Mouse (Mus musculus) liver, adult 2 months (tissue): ENCODE data around the gene Gpr82. TPM values are rescaled to one million over a fixed set of nuclear protein-coding genes. Genes with fewer than 3 reads are reported as not detected.

Source experiments
- DNase-seq: peaks from one replicate; pipeline ENCODE4 v3.0.0-alpha.2; 2011; ENCODE audit warnings: low read depth, low spot score; ENCODE audit errors: extremely low read depth
- H3K27ac ChIP-seq: fragments of 200-500 bp; replicated peaks from 2 replicates; pipeline ENCODE4 v1.5.1; 2012; ENCODE audit warnings: low read depth, mild to moderate bottlenecking, control low read depth, inconsistent platforms, low read length; ENCODE audit not compliant: insufficient read depth
- H3K27me3 ChIP-seq: fragments of 200-500 bp; 2 replicates; pipeline ENCODE4 v1.6.1; 2012; ENCODE audit warnings: mild to moderate bottlenecking, moderate library complexity, low read length, inconsistent platforms; ENCODE audit not compliant: control insufficient read depth, insufficient read depth
- H3K36me3 ChIP-seq: fragments of 200-500 bp; 2 replicates; pipeline ENCODE4 v1.6.1; 2012; ENCODE audit warnings: low read length, inconsistent platforms; ENCODE audit not compliant: control insufficient read depth, insufficient read depth
- H3K4me1 ChIP-seq: fragments of 200-500 bp; 2 replicates; pipeline ENCODE4 v1.6.1; 2011; ENCODE audit warnings: low read length; ENCODE audit not compliant: control insufficient read depth, insufficient read depth
- H3K4me3 ChIP-seq: fragments of 200-500 bp; 2 replicates; pipeline ENCODE4 v1.5.1; 2011; ENCODE audit warnings: low read depth, mild to moderate bottlenecking, control low read depth, low read length, moderate library complexity; ENCODE audit not compliant: insufficient read depth
- H3K79me2 ChIP-seq: fragments of 200-500 bp; 2 replicates; pipeline ENCODE4 v1.6.1; 2012; ENCODE audit warnings: inconsistent platforms, mild to moderate bottlenecking, low read length, moderate library complexity; ENCODE audit not compliant: control insufficient read depth, insufficient read depth
- H3K9ac ChIP-seq: fragments of 200-500 bp; 2 replicates; pipeline ENCODE4 v1.6.1; 2012; ENCODE audit warnings: low read depth, mild to moderate bottlenecking, control low read depth, inconsistent platforms, low read length
- CTCF ChIP-seq: fragments of 200-500 bp; IDR thresholded peaks from 2 replicates; pipeline ENCODE4 v1.5.1; 2011; ENCODE audit warnings: low read depth, low read length, control low read depth
- POLR2A ChIP-seq: fragments of 200-500 bp; IDR thresholded peaks from 2 replicates; pipeline ENCODE4 v1.6.1; 2011; ENCODE audit warnings: low read length, control low read depth; ENCODE audit not compliant: insufficient read depth; ENCODE audit errors: extremely low read depth
- WGBS: fragments of 180-500 bp; shearing (Covaris S2); methylation state at CpG from one replicate; pipeline ENCODE4 v1.1.7; 2018; 5-methylcytosine and 5-hydroxymethylcytosine counted together
- polyA plus RNA-seq: library from polyadenylated mRNA; depleted of rRNA; stranded (reverse); fragments of >200 nt; gene quantifications from 2 replicates; pipeline ENCODE4 v1.2.3, GENCODE M21; 2012
- total RNA-seq: library from RNA; depleted of rRNA; stranded (reverse); fragments of >200 nt; gene quantifications from 2 replicates; pipeline ENCODE4 v1.2.3, GENCODE M21; 2014

Gpr82 gene
- total and polyA plus RNA-seq, 2 experiments: not detected

DNA sequence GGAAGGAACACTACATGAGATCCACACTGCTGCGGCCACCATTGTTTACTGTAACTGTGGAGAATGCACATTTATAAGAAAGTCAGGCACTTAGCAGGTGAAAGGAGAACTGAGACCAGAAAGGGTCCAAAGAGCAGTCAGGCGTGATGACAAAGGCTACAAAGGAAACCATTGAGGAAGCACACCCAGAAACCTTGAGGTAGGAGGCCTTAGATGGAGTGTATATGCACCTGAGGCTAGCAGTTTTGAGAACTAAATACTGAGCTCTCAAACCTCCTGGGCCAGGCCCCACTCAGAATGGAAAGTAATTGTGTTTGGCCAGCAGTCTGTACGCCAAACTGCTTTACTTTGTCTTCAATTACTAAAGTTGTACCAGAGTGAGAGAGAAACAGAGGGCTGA lies 9.2 kb downstream of the Gpr82 start:
- no peak overlapping the region for H3K4me3 ChIP-seq
- no peaks in the 10 kb centered on the region for H3K36me3 ChIP-seq
- H3K27ac ChIP-seq: no peak overlapping the region
- H3K9ac ChIP-seq: no peak overlapping the region
- no peak for TF ChIP-seq POLR2A
- H3K4me1 ChIP-seq: no peaks in the 10 kb centered on the region
- H3K27me3 ChIP-seq: no peaks in the 10 kb centered on the region
- DNase-seq: no peak
- H3K79me2 ChIP-seq: no peaks in the 10 kb centered on the region
- WGBS: 94% methylated on average over 3 of the region's 3 CpGs

DNA sequence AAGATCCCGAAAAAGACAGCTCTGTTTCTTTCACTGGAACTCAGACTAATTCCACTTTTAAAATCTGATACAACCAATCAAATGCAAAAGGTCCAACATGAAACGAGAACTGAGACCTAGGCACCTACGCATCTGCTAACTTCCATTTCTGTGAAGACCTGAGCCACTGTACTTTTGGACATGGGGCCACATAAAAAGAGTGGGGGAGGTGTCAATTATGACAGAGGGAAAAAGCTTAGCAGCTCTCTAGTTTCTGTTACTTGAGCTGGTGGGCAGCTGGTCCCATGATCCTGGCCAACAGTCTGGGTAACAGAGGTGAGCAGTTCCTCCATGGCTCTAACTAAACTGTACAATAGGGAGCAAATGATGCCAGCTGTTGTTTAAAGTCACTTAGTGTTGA lies 11.8 kb downstream of the Gpr82 start:
- H3K36me3 ChIP-seq: no peaks in the 10 kb centered on the region
- H3K27ac ChIP-seq: no peak overlapping the region
- H3K9ac ChIP-seq: no peak overlapping the region
- WGBS: 95% methylated on average over 3 of the region's 3 CpGs
- no peak overlapping the region for H3K4me3 ChIP-seq
- no peak for TF ChIP-seq CTCF
- TF ChIP-seq POLR2A: no peak
- no peaks in the 10 kb centered on the region for H3K4me1 ChIP-seq
- H3K79me2 ChIP-seq: no peaks in the 10 kb centered on the region
- no peak for DNase-seq
- H3K27me3 ChIP-seq: no peaks in the 10 kb centered on the region

DNA sequence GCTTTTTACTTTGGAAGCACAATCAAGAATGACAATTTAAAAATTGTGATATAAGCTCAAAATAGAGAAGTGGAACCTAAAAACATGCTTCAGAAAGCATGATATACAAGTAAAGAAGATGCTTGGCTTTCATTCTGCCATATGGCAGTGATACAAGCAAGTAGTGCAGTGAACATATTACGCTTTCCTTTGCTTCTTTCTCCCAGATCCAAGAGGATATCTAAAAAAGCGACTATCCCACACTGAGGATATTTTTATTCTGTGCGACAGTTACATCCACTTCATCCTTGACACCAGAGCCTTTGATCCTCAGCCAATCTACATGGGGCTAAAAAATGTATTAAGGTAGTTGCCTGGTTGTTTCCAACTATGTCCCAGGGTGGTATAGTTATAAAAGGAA lies 20.6 kb downstream of the Gpr82 start:
- DNase-seq: no peak
- H3K79me2 ChIP-seq: no peaks in the 10 kb centered on the region
- TF ChIP-seq POLR2A: no peak
- TF ChIP-seq CTCF: no peak
- WGBS: 97% methylated on average over 3 of the region's 3 CpGs
- H3K4me1 ChIP-seq: no peaks in the 10 kb centered on the region
- H3K36me3 ChIP-seq: no peaks in the 10 kb centered on the region
- H3K4me3 ChIP-seq: no peak overlapping the region
- H3K27me3 ChIP-seq: no peaks in the 10 kb centered on the region
- no peak overlapping the region for H3K9ac ChIP-seq
- no peak overlapping the region for H3K27ac ChIP-seq

DNA sequence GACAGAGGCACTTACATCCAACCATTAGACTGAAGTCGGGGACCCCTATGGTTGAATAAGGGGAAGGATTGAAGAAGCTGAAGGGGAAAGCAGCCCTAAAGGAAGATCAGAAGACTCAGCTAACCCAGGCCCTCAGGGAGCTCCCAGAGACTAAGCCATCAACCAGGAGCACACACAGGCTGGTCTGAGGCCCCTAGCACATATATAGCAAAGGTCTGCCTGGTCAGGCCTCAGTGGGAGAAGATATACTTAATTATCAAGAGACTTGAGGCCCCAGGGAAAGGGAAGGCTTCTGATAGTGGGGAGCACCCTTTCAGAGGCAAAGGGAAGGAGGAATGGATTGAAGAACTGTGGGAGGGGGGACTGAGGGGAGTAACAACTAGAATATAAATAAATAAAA lies 25.4 kb downstream of the Gpr82 start:
- no peak for TF ChIP-seq POLR2A
- no peak for TF ChIP-seq CTCF
- Histone ChIP-seq H3K36me3 (no peaks in the 10 kb centered on the region), H3K27me3 (no peaks in the 10 kb centered on the region), H3K79me2 (no peaks in the 10 kb centered on the region), H3K27ac (no peak overlapping the region), H3K4me1 (no peaks in the 10 kb centered on the region), H3K4me3 (no peak overlapping the region), H3K9ac (no peak overlapping the region)
- DNase-seq: no peak
- WGBS: 88% methylated on average over 1 of the region's 1 CpGs

DNA sequence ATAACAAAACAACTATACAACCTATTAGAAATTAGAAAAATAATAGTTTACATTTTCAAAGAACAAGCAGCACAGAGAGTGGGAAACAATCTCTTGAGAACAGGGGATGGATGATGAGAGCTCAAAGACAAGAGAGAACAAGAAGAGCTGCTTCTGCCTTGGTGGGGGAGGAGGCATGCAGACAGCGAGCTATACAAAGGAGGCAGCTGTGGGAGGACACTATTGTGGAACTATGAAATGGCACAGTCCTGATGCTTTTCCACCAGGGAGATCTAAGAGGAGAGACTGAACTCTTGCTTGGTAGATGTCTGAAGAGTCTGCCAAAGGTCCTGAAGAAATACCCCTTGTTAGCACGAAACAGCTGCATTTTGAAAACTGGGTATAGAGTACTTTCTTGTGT lies 27.2 kb downstream of the Gpr82 start:
- no peak overlapping the region for H3K27ac ChIP-seq
- no peak for TF ChIP-seq POLR2A
- no peak for TF ChIP-seq CTCF
- DNase-seq: no peak

DNA sequence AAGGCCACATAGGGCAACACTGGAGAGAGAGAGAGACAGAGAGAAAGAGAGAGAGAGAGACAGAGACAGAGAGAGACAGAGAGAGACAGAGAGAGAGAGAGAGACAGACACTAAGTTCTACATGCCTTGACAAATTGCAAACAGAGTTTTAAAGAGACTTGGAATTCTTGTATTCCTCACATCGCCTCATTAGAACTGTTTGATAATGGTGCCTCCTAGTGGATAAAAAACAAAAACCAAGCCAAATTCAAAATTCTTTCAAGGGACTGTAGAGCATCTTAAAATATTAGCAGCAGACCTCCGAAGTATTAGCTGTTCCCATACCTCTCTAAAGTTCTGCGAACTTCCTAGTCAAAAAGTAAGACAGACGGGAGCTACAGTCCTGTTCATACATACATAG lies 30.7 kb downstream of the Gpr82 start:
- no peak overlapping the region for H3K9ac ChIP-seq
- no peaks in the 10 kb centered on the region for H3K79me2 ChIP-seq
- no peaks in the 10 kb centered on the region for H3K27me3 ChIP-seq
- 82% methylated on average over 4 of the region's 4 CpGs for WGBS
- H3K27ac ChIP-seq: no peak overlapping the region
- no peaks in the 10 kb centered on the region for H3K4me1 ChIP-seq
- no peak overlapping the region for H3K4me3 ChIP-seq
- DNase-seq: no peak
- TF ChIP-seq POLR2A (no peak), CTCF (no peak)
- H3K36me3 ChIP-seq: no peaks in the 10 kb centered on the region

More for the DNA sequence above, 27.2 kb downstream of the Gpr82 start:
- Histone ChIP-seq H3K4me1 (no peaks in the 10 kb centered on the region), H3K9ac (no peak overlapping the region), H3K79me2 (no peaks in the 10 kb centered on the region), H3K36me3 (no peaks in the 10 kb centered on the region), H3K4me3 (no peak overlapping the region), H3K27me3 (no peaks in the 10 kb centered on the region)
- WGBS: 95% methylated on average over 2 of the region's 2 CpGs
